Mouse (Mus musculus): ENCODE results near the gene Dcp1b.

The Dcp1b gene

GRCm38 (mm10) chr6:119175078-119175853 lies at the start of gene Dcp1b:
Gene Dcp1b, plus strand, starts transcription at chr6:119175253.
- DNase-seq (ENCODE audit: low spot score in 2 of 2): peak; percentile 82 to 92

GRCm38 (mm10) chr6:119126991-119127390 lies 48.1 kb upstream of the Dcp1b start:
- DNase-seq (ENCODE audit: low spot score in 2 of 2): no peak

GRCm38 (mm10) chr6:119128076-119128475 lies 47.0 kb upstream of the Dcp1b start:
- DNase-seq (ENCODE audit: low spot score in 2 of 2): no peak

GRCm38 (mm10) chr6:119128521-119128920 lies 46.5 kb upstream of the Dcp1b start:
- DNase-seq (ENCODE audit: low spot score in 2 of 2): no peak

GRCm38 (mm10) chr6:119129664-119130063 lies 45.4 kb upstream of the Dcp1b start:
- peak; percentile 31 to 73 for DNase-seq (ENCODE audit: low spot score in 2 of 2)

GRCm38 (mm10) chr6:119132111-119132735 lies 42.8 kb upstream of the Dcp1b start:
- peak in 1 of 2 experiments; percentile 28 for DNase-seq (ENCODE audit: low spot score in 2 of 2)

GRCm38 (mm10) chr6:119132863-119133262 lies 42.2 kb upstream of the Dcp1b start:
- DNase-seq (ENCODE audit: low spot score in 2 of 2): peak in 1 of 2 experiments; percentile 10

- DNase-seq (ENCODE audit: low spot score in 2 of 2): peak in 1 of 2 experiments; percentile 46
These were observed 37.3 kb upstream of the Dcp1b start for GRCm38 (mm10) chr6:119137768-119138167.

GRCm38 (mm10) chr6:119139561-119139960 lies 35.5 kb upstream of the Dcp1b start:
- no peak for DNase-seq (ENCODE audit: low spot score in 2 of 2)

GRCm38 (mm10) chr6:119145109-119145508 lies 29.9 kb upstream of the Dcp1b start:
- no peak for DNase-seq (ENCODE audit: low spot score in 2 of 2)

- DNase-seq (ENCODE audit: low spot score in 2 of 2): no peak
These were observed 9.4 kb upstream of the Dcp1b start for GRCm38 (mm10) chr6:119165677-119166076.

- DNase-seq (ENCODE audit: low spot score in 2 of 2): no peak
These were observed 562 bp upstream of the Dcp1b start for GRCm38 (mm10) chr6:119174307-119175074.

GRCm38 (mm10) chr6:119176103-119176502 lies 1.1 kb downstream of the Dcp1b start:
- no peak for DNase-seq (ENCODE audit: low spot score in 2 of 2)

- no peak for DNase-seq (ENCODE audit: low spot score in 2 of 2)
These were observed 2.0 kb downstream of the Dcp1b start for GRCm38 (mm10) chr6:119177101-119177500.

GRCm38 (mm10) chr6:119180188-119180587 lies 5.1 kb downstream of the Dcp1b start:
- no peak for DNase-seq (ENCODE audit: low spot score in 2 of 2)

- DNase-seq (ENCODE audit: low spot score in 2 of 2): no peak
These were observed 7.2 kb downstream of the Dcp1b start for GRCm38 (mm10) chr6:119182211-119182610.

GRCm38 (mm10) chr6:119183781-119184180 lies 8.7 kb downstream of the Dcp1b start:
- DNase-seq (ENCODE audit: low spot score in 2 of 2): no peak

GRCm38 (mm10) chr6:119186658-119187057 lies 11.6 kb downstream of the Dcp1b start:
- DNase-seq (ENCODE audit: low spot score in 2 of 2): no peak

GRCm38 (mm10) chr6:119187631-119188030 lies 12.6 kb downstream of the Dcp1b start:
- peak in 1 of 2 experiments; percentile 32 for DNase-seq (ENCODE audit: low spot score in 2 of 2)

- no peak for DNase-seq (ENCODE audit: low spot score in 2 of 2)
These were observed 16.4 kb downstream of the Dcp1b start for GRCm38 (mm10) chr6:119191478-119191877.

GRCm38 (mm10) chr6:119193571-119194154 lies 18.6 kb downstream of the Dcp1b start:
- DNase-seq (ENCODE audit: low spot score in 2 of 2): peak in 1 of 2 experiments; percentile 43

- DNase-seq (ENCODE audit: low spot score in 2 of 2): peak in 1 of 2 experiments; percentile 31
These were observed 19.1 kb downstream of the Dcp1b start for GRCm38 (mm10) chr6:119194161-119194560.

Measured in spleen, postnatal 4 days (tissue).